Mouse (Mus musculus): ENCODE measurements around the gene Synpo2l. TPM values are rescaled to one million over a fixed set of nuclear protein-coding genes. Genes with fewer than 3 reads are reported as not detected.
A peak's percentile ranks its signal among the peaks of the same experiment; 100 is the strongest.
"Not testable (repeated sequence)": the region's sequence is repeated elsewhere in the genome, so short reads cannot be mapped to it uniquely, and the experiment has no call there.

Synpo2l gene
- polyA plus RNA-seq, 1 experiment from 2014 or later: 131 TPM

DNA sequence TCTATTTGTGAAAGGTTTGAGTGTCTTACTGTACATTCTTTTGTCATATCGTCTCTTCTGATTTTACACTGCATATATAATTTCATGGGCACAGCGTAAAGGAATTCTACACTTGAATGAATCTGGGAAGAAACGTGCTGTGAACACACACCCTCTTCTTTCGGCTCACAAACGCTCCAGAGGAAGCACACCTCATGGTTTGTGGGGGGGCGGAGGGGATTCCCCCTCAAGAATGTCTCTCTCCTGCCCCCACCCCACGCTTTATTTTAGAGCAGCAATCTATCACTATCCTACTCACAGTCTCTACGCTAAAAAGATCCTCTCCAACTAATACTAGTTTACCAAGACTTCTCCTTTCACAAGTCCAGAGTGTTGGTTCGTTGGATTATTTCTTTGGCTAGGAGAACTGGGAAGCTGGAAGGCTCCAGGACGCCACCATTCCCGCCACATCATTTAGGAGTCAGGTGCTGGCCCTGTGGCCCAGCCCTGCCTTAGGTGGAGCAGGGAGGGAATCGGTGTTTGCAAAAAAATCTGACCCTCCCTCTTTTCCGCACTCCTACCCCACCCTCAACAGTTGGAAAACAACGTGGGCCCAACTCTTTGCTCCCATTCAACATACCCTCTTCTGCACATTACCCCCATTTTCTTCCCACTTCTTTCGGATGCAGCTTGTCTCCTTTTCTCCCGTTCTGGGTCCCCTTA, 28.1 kb downstream of the Synpo2l start:
- peak overlapping the region; percentile 92 for H3K4me2 ChIP-seq
- peak overlapping the region; percentile 89 for H3K9ac ChIP-seq
- ATAC-seq (ENCODE audit: extremely low read depth, insufficient number of reproducible peaks, low FRiP score, low TSS enrichment): peak; percentile 55; the same call in 1 of the 2 replicates
- H3K27ac ChIP-seq (replicated peaks): peak overlapping the region; percentile 93
- H3K27me3 ChIP-seq (replicated peaks): no peaks in the 10 kb centered on the region
- H3K9me3 ChIP-seq: no peaks in the 10 kb centered on the region
- 4% methylated on average over 16 of the region's 16 CpGs for WGBS
- H3K36me3 ChIP-seq: no peaks in the 10 kb centered on the region
- peak overlapping the region; percentile 91 for H3K4me3 ChIP-seq
- H3K4me1 ChIP-seq: peaks cover 17% of the 10 kb centered on the region

DNA sequence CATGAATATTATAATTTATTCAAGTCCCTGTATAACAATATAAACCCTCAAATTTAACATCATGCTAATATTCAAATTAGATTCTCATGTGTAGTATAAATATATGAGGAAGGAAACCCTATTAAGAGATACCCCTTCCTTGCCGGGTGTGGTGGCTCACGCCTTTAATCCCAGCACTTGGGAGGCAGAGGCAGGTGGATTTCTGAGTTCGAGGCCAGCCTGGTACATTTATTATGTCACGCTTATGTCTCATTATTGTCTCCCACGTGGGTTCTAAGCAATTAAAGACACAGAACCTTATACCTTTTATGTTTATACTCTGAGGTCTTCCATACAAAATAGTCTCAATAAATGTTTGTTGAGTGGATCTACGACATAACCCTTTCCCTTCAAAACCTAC, 29.5 kb downstream of the Synpo2l start:
- no peaks in the 10 kb centered on the region for H3K9me3 ChIP-seq
- no peak for ATAC-seq (ENCODE audit: extremely low read depth, insufficient number of reproducible peaks, low FRiP score, low TSS enrichment)
- H3K27ac ChIP-seq (replicated peaks): no peak overlapping the region
- H3K4me3 ChIP-seq: no peak overlapping the region
- no peaks in the 10 kb centered on the region for H3K27me3 ChIP-seq (replicated peaks)
- peaks cover 17% of the 10 kb centered on the region for H3K4me1 ChIP-seq
- WGBS: 89% methylated on average over 6 of the region's 6 CpGs
- no peak overlapping the region for H3K9ac ChIP-seq
- H3K36me3 ChIP-seq: no peaks in the 10 kb centered on the region
- H3K4me2 ChIP-seq: no peak overlapping the region

GRCm38 (mm10) chr14:20637818-20638574, 30.2 kb downstream of the Synpo2l start:
- Histone ChIP-seq H3K9me3 (no peaks in the 10 kb centered on the region), H3K9ac (no peak overlapping the region), H3K36me3 (no peaks in the 10 kb centered on the region), H3K4me2 (no peak overlapping the region), H3K27ac (replicated peaks) (no peak overlapping the region), H3K4me1 (peaks cover 17% of the 10 kb centered on the region), H3K4me3 (no peak overlapping the region), H3K27me3 (replicated peaks) (no peaks in the 10 kb centered on the region)
- no peak for ATAC-seq (ENCODE audit: extremely low read depth, insufficient number of reproducible peaks, low FRiP score, low TSS enrichment)
- WGBS: 71% methylated on average over 2 of the region's 2 CpGs

- not testable (repeated sequence) for H3K36me3 ChIP-seq; H3K4me3 ChIP-seq; H3K9me3 ChIP-seq; H3K27ac ChIP-seq (replicated peaks); H3K27me3 ChIP-seq (replicated peaks); ATAC-seq (ENCODE audit: extremely low read depth, insufficient number of reproducible peaks, low FRiP score, low TSS enrichment); H3K4me2 ChIP-seq; H3K9ac ChIP-seq
- 87% methylated on average over 3 of the region's 3 CpGs for WGBS
- peaks cover 12% of the 10 kb centered on the region for H3K4me1 ChIP-seq
Observed at GRCm38 (mm10) chr14:20636968-20637367, 31.2 kb downstream of the Synpo2l start.

- Histone ChIP-seq H3K27ac (replicated peaks) (no peak overlapping the region), H3K27me3 (replicated peaks) (no peaks in the 10 kb centered on the region), H3K9ac (no peak overlapping the region), H3K9me3 (no peaks in the 10 kb centered on the region), H3K4me1 (peaks cover 14% of the 10 kb centered on the region), H3K36me3 (no peaks in the 10 kb centered on the region), H3K4me2 (no peak overlapping the region), H3K4me3 (no peak overlapping the region)
- WGBS: 79% methylated on average over 2 of the region's 2 CpGs
- no peak for ATAC-seq (ENCODE audit: extremely low read depth, insufficient number of reproducible peaks, low FRiP score, low TSS enrichment)
Observed at GRCm38 (mm10) chr14:20635546-20635945, 32.6 kb downstream of the Synpo2l start.

- H3K4me1 ChIP-seq: peaks cover 13% of the 10 kb centered on the region
- ATAC-seq (ENCODE audit: extremely low read depth, insufficient number of reproducible peaks, low FRiP score, low TSS enrichment): no peak
- H3K9me3 ChIP-seq: no peaks in the 10 kb centered on the region
- no peak overlapping the region; the same call in 1 of the 2 replicates for H3K27ac ChIP-seq (replicated peaks)
- no peaks in the 10 kb centered on the region for H3K36me3 ChIP-seq
- no peak overlapping the region for H3K4me3 ChIP-seq
- 16% methylated on average over 4 of the region's 4 CpGs for WGBS
- H3K4me2 ChIP-seq: no peak overlapping the region
- H3K27me3 ChIP-seq (replicated peaks): no peaks in the 10 kb centered on the region
- H3K9ac ChIP-seq: no peak overlapping the region
Observed at GRCm38 (mm10) chr14:20631253-20631652, 36.9 kb downstream of the Synpo2l start.

GRCm38 (mm10) chr14:20626971-20627370, 41.2 kb downstream of the Synpo2l start:
- Histone ChIP-seq H3K27ac (replicated peaks) (no peak overlapping the region), H3K4me3 (no peak overlapping the region), H3K4me1 (peaks cover 13% of the 10 kb centered on the region), H3K27me3 (replicated peaks) (no peaks in the 10 kb centered on the region), H3K9me3 (no peaks in the 10 kb centered on the region), H3K4me2 (peak overlapping the region; percentile 24), H3K36me3 (no peaks in the 10 kb centered on the region), H3K9ac (no peak overlapping the region)
- no peak for ATAC-seq (ENCODE audit: extremely low read depth, insufficient number of reproducible peaks, low FRiP score, low TSS enrichment)
- 64% methylated on average over 3 of the region's 3 CpGs for WGBS

GRCm38 (mm10) chr14:20626447-20626846, 41.7 kb downstream of the Synpo2l start:
- Histone ChIP-seq H3K9me3 (no peaks in the 10 kb centered on the region), H3K9ac (no peak overlapping the region), H3K27me3 (replicated peaks) (no peaks in the 10 kb centered on the region), H3K4me2 (no peak overlapping the region), H3K4me1 (peaks cover 13% of the 10 kb centered on the region), H3K27ac (replicated peaks) (no peak overlapping the region), H3K4me3 (no peak overlapping the region), H3K36me3 (no peaks in the 10 kb centered on the region)
- 83% methylated on average over 2 of the region's 2 CpGs for WGBS
- ATAC-seq (ENCODE audit: extremely low read depth, insufficient number of reproducible peaks, low FRiP score, low TSS enrichment): no peak

DNA sequence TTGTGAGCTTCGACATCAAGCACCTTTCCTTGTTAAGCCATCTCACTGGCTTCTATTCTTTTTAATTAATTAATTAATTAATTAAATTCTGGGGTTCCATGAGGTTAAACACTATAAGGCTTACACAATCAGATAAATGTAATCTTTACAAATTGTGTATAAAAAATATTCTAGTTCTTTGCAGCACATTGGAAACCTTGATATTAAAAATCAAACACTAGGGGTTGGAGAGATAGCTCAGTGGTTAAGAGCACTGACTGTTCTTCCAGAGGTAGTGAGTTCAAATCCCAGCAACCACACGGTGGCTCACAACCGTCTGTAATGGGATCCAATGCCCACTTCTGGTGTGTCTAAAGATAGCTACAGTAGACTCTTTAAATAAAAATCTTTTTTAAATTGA, 45.2 kb downstream of the Synpo2l start:
- no peak for ATAC-seq (ENCODE audit: extremely low read depth, insufficient number of reproducible peaks, low FRiP score, low TSS enrichment)
- WGBS: 90% methylated on average over 3 of the region's 3 CpGs
- peaks cover 5% of the 10 kb centered on the region; the same call in 1 of the 2 replicates for H3K36me3 ChIP-seq

GRCm38 (mm10) chr14:20622412-20622811, 45.7 kb downstream of the Synpo2l start:
- 81% methylated on average over 2 of the region's 2 CpGs for WGBS
- H3K4me2 ChIP-seq: no peak overlapping the region

More for the DNA sequence above, 45.2 kb downstream of the Synpo2l start:
- Histone ChIP-seq H3K27ac (replicated peaks) (no peak overlapping the region), H3K4me1 (peaks cover 18% of the 10 kb centered on the region), H3K27me3 (replicated peaks) (no peaks in the 10 kb centered on the region), H3K4me3 (no peak overlapping the region), H3K9ac (no peak overlapping the region), H3K9me3 (no peaks in the 10 kb centered on the region), H3K4me2 (no peak overlapping the region)

GRCm38 (mm10) chr14:20621903-20622302, 46.3 kb downstream of the Synpo2l start:
- Histone ChIP-seq H3K36me3 (peaks cover 5% of the 10 kb centered on the region; the same call in 1 of the 2 replicates), H3K27ac (replicated peaks) (no peak overlapping the region), H3K4me3 (no peak overlapping the region), H3K9me3 (no peaks in the 10 kb centered on the region), H3K27me3 (replicated peaks) (no peaks in the 10 kb centered on the region), H3K4me1 (peaks cover 14% of the 10 kb centered on the region), H3K9ac (no peak overlapping the region), H3K4me2 (no peak overlapping the region)
- WGBS: 89% methylated on average over 2 of the region's 2 CpGs
- no peak for ATAC-seq (ENCODE audit: extremely low read depth, insufficient number of reproducible peaks, low FRiP score, low TSS enrichment)

More at GRCm38 (mm10) chr14:20622412-20622811, 45.7 kb downstream of the Synpo2l start:
- no peak overlapping the region for H3K27ac ChIP-seq (replicated peaks)
- H3K4me1 ChIP-seq: peaks cover 16% of the 10 kb centered on the region
- no peak overlapping the region for H3K9ac ChIP-seq
- no peak overlapping the region for H3K4me3 ChIP-seq
- H3K36me3 ChIP-seq: peaks cover 5% of the 10 kb centered on the region; the same call in 1 of the 2 replicates
- H3K9me3 ChIP-seq: no peaks in the 10 kb centered on the region
- H3K27me3 ChIP-seq (replicated peaks): no peaks in the 10 kb centered on the region
- no peak for ATAC-seq (ENCODE audit: extremely low read depth, insufficient number of reproducible peaks, low FRiP score, low TSS enrichment)
